Mouse (Mus musculus) olfactory bulb, adult 2 months (tissue): ENCODE measurements at regions not wholly inside any gene's neighbourhood (a gene's known extent, or its start where the extent isn't known, plus 50 kb on each side); places are given as distances from the start of the nearest gene placed in this dataset.

Experiments
- H3K27ac ChIP-seq: fragments of 200-500 bp; 2 replicates; pipeline ENCODE4 v1.5.1; 2012; ENCODE audit warnings: low read depth, low read length; ENCODE audit not compliant: insufficient read depth
- H3K4me1 ChIP-seq: fragments of 200-500 bp; 2 replicates; pipeline ENCODE4 v1.6.1; 2012; ENCODE audit warnings: low read length; ENCODE audit not compliant: control insufficient read depth, insufficient read depth
- H3K4me3 ChIP-seq: fragments of 200-500 bp; 2 replicates; pipeline ENCODE4 v1.5.1; 2012; ENCODE audit warnings: mild to moderate bottlenecking, low read depth, low read length, moderate library complexity; ENCODE audit not compliant: insufficient read depth
- CTCF ChIP-seq: fragments of 200-500 bp; IDR thresholded peaks from 2 replicates; pipeline ENCODE4 v1.5.1; 2012; ENCODE audit warnings: low read depth, mild to moderate bottlenecking, low read length, moderate library complexity; ENCODE audit not compliant: insufficient read depth
- POLR2A ChIP-seq: fragments of 200-500 bp; IDR thresholded peaks from 2 replicates; pipeline ENCODE4 v1.6.1; 2012; ENCODE audit warnings: mild to moderate bottlenecking, low read depth, low read length, moderate library complexity; ENCODE audit not compliant: insufficient read depth
- WGBS: fragments of 180-500 bp; shearing (Covaris S2); methylation state at CpG from one replicate; pipeline ENCODE4 v1.1.7; 2018; 5-methylcytosine and 5-hydroxymethylcytosine counted together

GRCm38 (mm10) chr15:5528619-5529018 lies 284.6 kb upstream of the Ptger4 start:
- TF ChIP-seq CTCF: no peak
- TF ChIP-seq POLR2A: no peak
- Histone ChIP-seq H3K4me1 (no peaks in the 10 kb centered on the region), H3K4me3 (no peak overlapping the region), H3K27ac (no peak overlapping the region)
- 56% methylated on average over 6 of the region's 6 CpGs for WGBS

GRCm38 (mm10) chr15:5533656-5534055 lies 289.7 kb upstream of the Ptger4 start:
- H3K27ac ChIP-seq: no peak overlapping the region

GRCm38 (mm10) chr15:5537432-5537831 lies 293.4 kb upstream of the Ptger4 start:
- Histone ChIP-seq H3K4me3 (no peak overlapping the region), H3K27ac (no peak overlapping the region), H3K4me1 (no peaks in the 10 kb centered on the region)
- WGBS: 70% methylated on average over 2 of the region's 2 CpGs
- no peak for TF ChIP-seq CTCF
- TF ChIP-seq POLR2A: no peak

More at GRCm38 (mm10) chr15:5533656-5534055, 289.7 kb upstream of the Ptger4 start:
- H3K4me3 ChIP-seq: no peak overlapping the region
- no peaks in the 10 kb centered on the region for H3K4me1 ChIP-seq
- no peak for TF ChIP-seq POLR2A
- TF ChIP-seq CTCF: no peak

GRCm38 (mm10) chr15:5539301-5539928 lies 295.4 kb upstream of the Ptger4 start:
- H3K4me1 ChIP-seq: no peaks in the 10 kb centered on the region
- H3K4me3 ChIP-seq: no peak overlapping the region
- H3K27ac ChIP-seq: no peak overlapping the region
- TF ChIP-seq CTCF: no peak
- no peak for TF ChIP-seq POLR2A
- 81% methylated on average over 4 of the region's 4 CpGs for WGBS

GRCm38 (mm10) chr15:5554526-5554925 lies 310.5 kb upstream of the Ptger4 start:
- WGBS: 81% methylated on average over 4 of the region's 4 CpGs
- Histone ChIP-seq H3K4me3 (no peak overlapping the region), H3K27ac (no peak overlapping the region)

GRCm38 (mm10) chr15:5554926-5555325 lies 310.9 kb upstream of the Ptger4 start:
- WGBS: 84% methylated on average over 4 of the region's 4 CpGs
- Histone ChIP-seq H3K4me3 (no peak overlapping the region), H3K27ac (no peak overlapping the region), H3K4me1 (no peaks in the 10 kb centered on the region)
- no peak for TF ChIP-seq POLR2A
- no peak for TF ChIP-seq CTCF

More at GRCm38 (mm10) chr15:5554526-5554925, 310.5 kb upstream of the Ptger4 start:
- no peaks in the 10 kb centered on the region for H3K4me1 ChIP-seq
- TF ChIP-seq CTCF (no peak), POLR2A (no peak)

- Histone ChIP-seq H3K4me3 (no peak overlapping the region), H3K27ac (no peak overlapping the region), H3K4me1 (no peaks in the 10 kb centered on the region)
- no peak for TF ChIP-seq POLR2A
- no peak for TF ChIP-seq CTCF
- WGBS: 43% methylated on average over 7 of the region's 7 CpGs
These were observed 311.5 kb upstream of the Ptger4 start for GRCm38 (mm10) chr15:5555381-5556066.

GRCm38 (mm10) chr15:5561783-5562182 lies 317.8 kb upstream of the Ptger4 start:
- Histone ChIP-seq H3K4me1 (no peaks in the 10 kb centered on the region), H3K27ac (no peak overlapping the region), H3K4me3 (no peak overlapping the region)
- TF ChIP-seq POLR2A (no peak), CTCF (no peak)
- WGBS: 88% methylated on average over 4 of the region's 4 CpGs

- no peak overlapping the region for H3K27ac ChIP-seq
- TF ChIP-seq CTCF: no peak
- TF ChIP-seq POLR2A: no peak
- H3K4me1 ChIP-seq: no peaks in the 10 kb centered on the region
- H3K4me3 ChIP-seq: no peak overlapping the region
These were observed 330.4 kb upstream of the Ptger4 start for GRCm38 (mm10) chr15:5574366-5574765.

GRCm38 (mm10) chr15:5579559-5579958 lies 335.6 kb upstream of the Ptger4 start:
- H3K27ac ChIP-seq: no peak overlapping the region
- no peaks in the 10 kb centered on the region for H3K4me1 ChIP-seq
- no peak overlapping the region for H3K4me3 ChIP-seq
- 68% methylated on average over 2 of the region's 2 CpGs for WGBS
- TF ChIP-seq POLR2A (no peak), CTCF (no peak)
